Mouse (Mus musculus) G1E (cell line): ENCODE data around the gene Sh2d4b. TPM values are rescaled to one million over a fixed set of nuclear protein-coding genes. Genes with fewer than 3 reads are reported as not detected.

Source experiments
- ATAC-seq: 2 replicates; pipeline ENCODE4 v1.8.0; 2016; ENCODE audit warnings: mild to moderate bottlenecking; ENCODE audit not compliant: insufficient number of reproducible peaks, poor library complexity, low FRiP score, severe bottlenecking; ENCODE audit errors: extremely low read depth
- DNase-seq: peaks from one replicate; pipeline ENCODE4 v3.0.0; 2012; ENCODE audit warnings: low spot score
- H3K27me3 ChIP-seq: 2 replicates; pipeline ENCODE4 v1.6.1; 2012; ENCODE audit warnings: mild to moderate bottlenecking, low read length, inconsistent platforms; ENCODE audit not compliant: insufficient read depth
- H3K36me3 ChIP-seq: replicated peaks from 2 replicates; pipeline ENCODE3; 2012; ENCODE audit warnings: mild to moderate bottlenecking, inconsistent platforms
- H3K4me1 ChIP-seq: 2 replicates; pipeline ENCODE4 v1.6.1; 2012; ENCODE audit warnings: low read depth, low read length, inconsistent platforms, mixed read lengths; ENCODE audit not compliant: insufficient read depth
- H3K4me3 ChIP-seq: 2 replicates; pipeline ENCODE4 v1.5.1; 2012; ENCODE audit warnings: low read depth, mild to moderate bottlenecking, inconsistent platforms, low read length, moderate library complexity, mixed read lengths
- H3K9me3 ChIP-seq: replicated peaks from 2 replicates; pipeline ENCODE4 v1.6.1; 2012; ENCODE audit warnings: inconsistent platforms
- CTCF ChIP-seq: IDR thresholded peaks from 2 replicates; pipeline ENCODE4 v1.5.1; 2012; ENCODE audit warnings: low read depth, low read length, inconsistent platforms, mixed read lengths
- GATA1 ChIP-seq: IDR thresholded peaks from 2 replicates; pipeline ENCODE4 v1.6.1; 2012; ENCODE audit warnings: borderline replicate concordance, low read length, inconsistent platforms, mixed read lengths
- GATA2 ChIP-seq: IDR thresholded peaks from 2 replicates; pipeline ENCODE4 v1.6.1; 2012; ENCODE audit warnings: low read depth, low read length, inconsistent platforms, borderline replicate concordance
- POLR2AphosphoS5 ChIP-seq: IDR thresholded peaks from 2 replicates; pipeline ENCODE4 v1.6.1; 2012; ENCODE audit warnings: low read depth, low read length, inconsistent platforms; ENCODE audit not compliant: insufficient replicate concordance
- TAL1 ChIP-seq: conservative IDR thresholded peaks from 2 replicates; pipeline ENCODE4 v1.6.1; 2012; ENCODE audit warnings: low read depth, low read length, inconsistent platforms, mixed read lengths
- polyA plus RNA-seq: library from polyadenylated mRNA; stranded (reverse); fragments of >175 nt; gene quantifications from 2 replicates; pipeline ENCODE4 v1.2.3, GENCODE M21; 2012
- total RNA-seq, 2 experiments: library from RNA; stranded (forward) in 1 of 2; stranded (reverse) in 1 of 2; fragments of 200-1000 nt in 1 of 2; fragments of >200 nt in 1 of 2; fragmentation: Nextera tagmentation in 1 of 2; gene quantifications; 2 replicates each; pipeline ENCODE4 v1.2.3; 2014 to 2017

Gene Sh2d4b
- total and polyA plus RNA-seq, 3 experiments, result 0.07 to 0.27 TPM; not detected in 1

DNA sequence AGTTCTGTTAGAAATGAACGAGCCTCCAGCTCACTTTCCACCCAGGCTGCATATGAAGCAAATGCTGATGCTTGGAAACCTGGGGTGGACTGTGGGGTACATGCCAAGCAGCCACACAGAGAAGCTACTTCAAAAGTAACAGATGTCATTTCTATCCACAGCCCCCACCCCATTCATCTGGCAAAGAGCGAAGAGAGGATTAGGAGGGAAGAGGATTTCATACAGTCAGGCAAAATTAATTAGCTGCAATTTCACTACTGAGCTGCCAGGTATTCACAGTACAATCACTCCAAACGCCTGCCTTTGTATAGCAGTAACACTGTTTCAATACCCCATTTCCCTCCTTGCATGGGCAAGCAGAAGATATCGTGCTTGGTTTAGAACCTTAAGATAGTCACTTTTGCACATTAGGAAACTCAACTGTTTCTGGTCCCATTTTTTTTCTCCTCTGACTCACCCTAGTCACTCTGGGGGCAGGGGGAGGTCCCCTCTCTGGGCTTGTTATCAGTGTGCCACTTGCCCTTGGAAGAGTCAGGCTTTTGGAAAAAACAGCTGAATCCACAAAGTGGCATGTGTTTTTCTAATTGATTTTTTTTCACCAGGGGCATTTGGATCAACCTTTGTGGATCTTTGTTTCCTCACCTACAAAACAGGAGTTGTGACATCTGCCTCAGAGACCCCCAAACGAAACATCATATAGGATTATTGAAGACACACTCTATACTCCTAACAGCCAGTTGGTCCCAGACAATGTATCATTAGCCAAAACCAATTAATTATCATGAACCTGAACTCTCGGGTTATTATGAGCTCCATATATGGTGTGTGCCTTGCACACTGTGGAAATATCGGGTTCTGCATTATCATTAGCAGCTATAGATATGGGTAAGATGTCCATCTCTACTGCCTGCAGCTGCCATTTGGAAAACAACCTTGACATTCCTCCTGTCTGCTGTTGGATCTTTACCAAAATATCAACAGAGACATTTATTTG lies 123.7 kb downstream of the Sh2d4b start:
- Histone ChIP-seq H3K9me3 (no peaks in the 10 kb centered on the region), H3K36me3 (no peaks in the 10 kb centered on the region), H3K4me3 (no peak overlapping the region), H3K27me3 (no peaks in the 10 kb centered on the region), H3K4me1 (no peaks in the 10 kb centered on the region)
- TF ChIP-seq TAL1, result no peak
- TF ChIP-seq POLR2AphosphoS5, result no peak
- TF ChIP-seq GATA1, result no peak
- no peak for TF ChIP-seq GATA2
- TF ChIP-seq CTCF, result no peak
- DNase-seq (no peak), ATAC-seq (no peak)

Other genes starting within 250 kb of the Sh2d4b start
- gene Tspan14, start 73.5 kb upstream of the Sh2d4b start, total RNA-seq (2014; fragmentation: Nextera tagmentation), result 32.3 and 36.3 TPM in 2 replicates
- gene Tspan14, start 73.5 kb upstream of the Sh2d4b start, total RNA-seq (2017), result 23.4 and 27.2 TPM in 2 replicates
- 7.5 and 10.3 TPM in 2 replicates for gene Tspan14, start 73.5 kb upstream of the Sh2d4b start, polyA plus RNA-seq
- 101 and 113 TPM in 2 replicates for gene Fam213a, start 120.5 kb upstream of the Sh2d4b start, total RNA-seq (2014; fragmentation: Nextera tagmentation)
- 57.9 and 59.7 TPM in 2 replicates for gene Fam213a, start 120.5 kb upstream of the Sh2d4b start, total RNA-seq (2017)
- 9.4 and 12.5 TPM in 2 replicates for gene Fam213a, start 120.5 kb upstream of the Sh2d4b start, polyA plus RNA-seq
- gene Dydc2, start 175.9 kb upstream of the Sh2d4b start, total RNA-seq (2014; fragmentation: Nextera tagmentation), result not detected in 2 replicates
- not detected in 2 replicates for gene Dydc2, start 175.9 kb upstream of the Sh2d4b start, total RNA-seq (2017)
- gene Dydc2, start 175.9 kb upstream of the Sh2d4b start, polyA plus RNA-seq, result not detected in 2 replicates
- not detected in 2 replicates for gene Dydc1, start 179.6 kb upstream of the Sh2d4b start, total RNA-seq (2014; fragmentation: Nextera tagmentation)
- not detected in 2 replicates for gene Dydc1, start 179.6 kb upstream of the Sh2d4b start, total RNA-seq (2017)
- gene Dydc1, start 179.6 kb upstream of the Sh2d4b start, polyA plus RNA-seq, result not detected in 2 replicates
- not detected in 2 replicates for gene Mat1a, start 211.8 kb upstream of the Sh2d4b start, total RNA-seq (2014; fragmentation: Nextera tagmentation)
- gene Mat1a, start 211.8 kb upstream of the Sh2d4b start, total RNA-seq (2017), result 0.06 and 0.11 TPM in 2 replicates
- gene Mat1a, start 211.8 kb upstream of the Sh2d4b start, polyA plus RNA-seq, result not detected in 2 replicates
- not detected in 2 replicates for gene Sftpa1, start 238.5 kb upstream of the Sh2d4b start, total RNA-seq (2014; fragmentation: Nextera tagmentation)
- gene Sftpa1, start 238.5 kb upstream of the Sh2d4b start, total RNA-seq (2017), result 0.22 TPM in 1 of 2 replicates, not detected in the other
- gene Sftpa1, start 238.5 kb upstream of the Sh2d4b start, polyA plus RNA-seq, result not detected in 2 replicates